Mouse (Mus musculus) cortical plate, adult 2 months (tissue): ENCODE data around the gene Lenep.

ENCODE experiments used
- CTCF ChIP-seq: fragments of 200-500 bp; IDR thresholded peaks from 2 replicates; pipeline ENCODE4 v1.5.1; 2011; ENCODE audit warnings: mild to moderate bottlenecking, control low read depth, low read length; ENCODE audit not compliant: insufficient read depth; ENCODE audit errors: extremely low read depth
- POLR2A ChIP-seq: fragments of 200-500 bp; IDR thresholded peaks from 2 replicates; pipeline ENCODE4 v1.6.1; 2011; ENCODE audit warnings: mild to moderate bottlenecking, low read length, control low read depth; ENCODE audit not compliant: insufficient read depth; ENCODE audit errors: extremely low read depth

- no peak for TF ChIP-seq CTCF
- TF ChIP-seq POLR2A, result no peak
Measured at GRCm38 (mm10) chr3:89451916-89452315, 49.3 kb upstream of the Lenep start.
